Mouse (Mus musculus): ENCODE data around the gene Gm29276. TPM values are rescaled to one million over a fixed set of nuclear protein-coding genes. Genes with fewer than 3 reads are reported as not detected.

Gene Gm29276
- not detected for total RNA-seq (2023)

GRCm38 (mm10) chrY:42582150-42582549, at the start of gene Gm29276:
Gene Gm29276, minus strand, starts transcription at chrY:42582250.

All from T-cell, adult 66 days (primary cell).